Mouse (Mus musculus): ENCODE results near the gene Elavl4.

The Elavl4 gene

DNA sequence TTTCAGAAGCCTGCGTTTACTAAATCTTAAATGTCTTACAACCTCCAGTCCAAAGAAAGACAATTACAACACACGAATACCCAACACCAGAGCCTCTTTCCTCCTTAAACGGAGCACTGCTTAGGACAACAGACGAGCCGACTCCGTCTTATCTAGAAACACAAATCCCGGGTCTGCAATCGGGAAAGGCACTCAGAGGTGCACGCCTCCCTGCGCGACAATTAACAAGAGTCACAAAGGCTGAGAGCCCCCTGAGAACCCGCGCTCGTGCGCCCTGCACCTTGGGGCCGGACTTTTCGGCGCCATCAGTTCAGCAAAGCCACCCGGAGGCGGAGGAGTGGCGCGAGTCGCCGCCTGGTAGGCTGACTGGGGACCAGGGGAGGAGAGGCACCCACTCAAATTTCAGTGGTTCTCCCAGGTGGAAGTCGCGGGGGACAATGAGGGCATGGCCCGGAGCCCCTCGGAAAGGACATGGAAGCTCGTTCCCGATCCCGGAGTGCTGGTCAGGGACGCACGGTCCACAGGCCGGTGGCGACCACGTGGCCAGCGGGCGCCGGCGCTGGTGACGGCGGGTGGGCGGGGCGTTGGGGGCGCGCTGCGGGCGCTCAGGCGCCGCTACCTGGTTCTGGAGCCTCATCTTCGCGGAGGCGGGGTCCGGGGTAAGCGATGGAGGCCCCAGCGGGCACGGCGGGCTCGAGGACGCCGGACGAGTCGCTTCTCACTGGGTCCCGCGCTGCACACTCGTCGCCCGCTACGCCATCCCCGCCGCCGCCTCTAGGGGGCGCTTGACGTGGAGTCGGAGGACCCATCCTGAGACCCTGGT, at the start of gene Elavl4:
Gene Elavl4 (minus strand): TSS at position 732 of the 823 bp plus-strand sequence.
- DNase-seq (ENCODE audit: low spot score in 2 of 2), result peak; percentile 3 to 35

DNA sequence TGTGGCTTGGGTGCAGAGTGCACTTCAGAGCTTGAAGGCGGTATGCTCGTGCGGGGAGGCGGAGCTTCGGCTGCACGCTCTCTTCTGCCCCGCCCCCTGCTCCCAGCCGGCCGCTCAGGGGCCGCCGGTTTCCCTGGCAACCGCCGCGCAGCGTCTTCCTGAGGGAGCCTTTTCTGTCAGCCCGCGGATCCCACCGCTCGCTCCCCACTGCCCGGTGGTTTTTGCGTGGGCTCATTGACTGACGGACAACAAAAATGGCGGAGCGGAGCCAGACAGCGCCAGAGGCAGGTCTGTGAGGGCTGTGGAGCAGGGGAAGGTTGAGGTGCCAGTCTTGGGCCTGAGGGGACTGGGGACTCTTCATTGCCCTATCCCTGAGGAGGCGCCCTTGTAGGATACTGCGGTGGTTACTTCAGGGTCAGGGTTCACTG, 45.9 kb upstream of the Elavl4 start, which contains the start of gene Agbl4:
Gene Agbl4 (plus strand): TSS at position 44 of the 428 bp plus-strand sequence.
- peak in 1 of 2 experiments; percentile 23 for DNase-seq (ENCODE audit: low spot score in 2 of 2)

DNA sequence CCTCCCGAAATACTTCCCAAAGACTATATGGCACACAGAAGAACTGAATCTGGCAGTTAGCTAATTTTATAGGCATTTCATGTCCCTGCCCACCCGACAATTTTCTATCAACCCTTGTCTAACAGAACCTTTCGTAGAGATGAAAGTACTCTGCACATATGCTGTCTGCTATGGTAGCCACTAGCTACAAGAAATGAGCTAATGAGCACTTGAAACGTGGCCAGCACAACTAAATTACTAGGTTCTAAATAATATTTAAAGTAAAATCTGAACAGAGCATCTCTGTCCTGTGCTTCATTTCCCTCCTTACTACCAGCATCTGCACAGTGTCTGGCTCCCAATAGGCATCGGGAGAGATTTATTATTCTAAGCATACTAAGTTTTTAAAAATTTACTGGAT, 44.5 kb upstream of the Elavl4 start:
- DNase-seq (ENCODE audit: low spot score in 2 of 2), result no peak

DNA sequence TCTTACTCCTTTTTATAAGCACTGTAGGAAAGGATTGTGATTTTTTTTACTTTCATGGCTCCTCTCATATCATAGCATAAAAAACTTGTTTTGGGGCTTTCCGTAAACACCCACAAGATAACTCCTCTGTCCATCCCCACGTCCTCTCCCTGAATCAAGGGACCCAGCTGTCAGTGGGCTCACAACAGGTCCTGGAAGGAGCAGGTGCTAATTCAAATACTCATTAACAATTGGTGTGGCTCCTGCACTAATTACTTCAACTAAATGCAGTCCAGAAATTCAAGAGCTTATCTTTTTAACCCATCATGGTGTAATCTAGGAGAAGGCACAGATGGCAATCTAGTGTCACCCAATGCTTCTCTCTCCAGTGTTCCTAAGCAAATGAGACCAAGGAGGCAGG, 8.9 kb upstream of the Elavl4 start:
- DNase-seq (ENCODE audit: low spot score in 2 of 2), result no peak

DNA sequence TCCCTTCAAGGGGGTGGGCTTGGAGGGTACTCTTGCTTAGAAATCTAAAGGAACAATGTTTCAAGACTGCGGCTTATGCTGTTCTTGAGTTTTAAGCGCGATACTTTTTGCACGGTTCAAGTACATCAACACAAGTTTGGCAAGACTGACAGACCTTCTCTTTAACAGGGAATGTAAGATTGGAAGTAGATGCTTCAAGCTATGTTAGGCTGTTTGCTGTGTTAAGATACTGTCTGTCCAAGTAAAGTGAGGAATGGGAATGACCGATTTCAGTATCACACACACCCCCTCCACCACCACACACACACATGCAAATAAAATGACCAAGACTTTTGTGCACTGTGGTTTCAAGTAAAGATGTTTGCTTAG, 276 bp upstream of the Elavl4 start:
- DNase-seq (ENCODE audit: low spot score in 2 of 2), result no peak

DNA sequence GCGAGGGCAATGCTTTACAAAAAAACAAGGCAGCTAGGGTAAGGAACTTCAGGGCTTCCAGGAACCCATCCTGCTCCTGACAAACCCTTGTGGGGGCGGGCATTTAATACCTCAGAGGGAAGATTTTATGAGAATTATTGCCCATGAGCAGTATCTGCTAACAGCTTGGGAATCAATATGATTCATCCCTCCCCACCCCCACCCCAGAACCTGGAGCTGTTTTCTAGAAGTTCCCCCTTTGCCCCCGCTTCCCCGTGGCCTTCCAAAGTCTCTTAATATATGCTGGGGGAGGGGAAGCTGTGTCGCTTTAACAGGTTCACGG, 892 bp downstream of the Elavl4 start:
- DNase-seq (ENCODE audit: low spot score in 2 of 2), result no peak

DNA sequence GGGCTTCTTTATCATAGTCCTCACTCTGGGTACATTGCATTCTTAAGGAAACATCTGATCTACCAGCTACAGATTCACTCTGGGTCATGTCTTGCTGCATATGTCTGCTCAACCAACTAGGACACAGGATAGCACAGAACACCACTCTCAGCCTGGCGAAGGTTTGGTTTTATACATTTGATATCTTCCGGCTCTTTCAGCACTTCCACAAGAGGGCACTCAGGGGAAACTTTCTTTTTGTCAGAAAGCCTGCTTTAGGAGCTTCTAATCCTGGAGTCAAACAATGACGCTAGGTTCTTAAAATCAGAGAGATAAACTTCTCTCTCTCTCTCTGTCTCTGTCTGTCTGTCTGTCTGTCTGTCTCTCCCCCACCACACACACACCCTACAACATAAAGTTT, 27.8 kb downstream of the Elavl4 start:
- DNase-seq (ENCODE audit: low spot score in 2 of 2), result no peak

DNA sequence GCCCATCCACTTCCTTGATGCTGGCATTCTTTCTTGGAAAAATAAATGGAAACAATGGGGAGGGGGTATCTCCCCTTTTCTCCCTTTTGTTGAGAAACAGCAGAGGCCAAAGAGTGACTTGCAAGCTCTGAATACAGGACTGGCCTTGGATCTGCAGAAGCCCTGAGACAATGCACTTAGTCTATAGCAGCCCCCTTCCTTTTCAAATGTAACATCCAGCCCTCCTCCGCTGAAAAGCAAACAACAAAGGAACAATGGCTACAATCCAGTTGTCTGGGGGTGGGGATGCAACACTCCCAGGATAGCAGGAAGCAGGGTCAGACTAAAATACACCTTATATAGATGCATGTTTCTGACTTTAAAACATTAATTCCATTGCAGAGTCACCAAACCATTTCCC, 39.6 kb downstream of the Elavl4 start:
- no peak for DNase-seq (ENCODE audit: low spot score in 2 of 2)

DNA sequence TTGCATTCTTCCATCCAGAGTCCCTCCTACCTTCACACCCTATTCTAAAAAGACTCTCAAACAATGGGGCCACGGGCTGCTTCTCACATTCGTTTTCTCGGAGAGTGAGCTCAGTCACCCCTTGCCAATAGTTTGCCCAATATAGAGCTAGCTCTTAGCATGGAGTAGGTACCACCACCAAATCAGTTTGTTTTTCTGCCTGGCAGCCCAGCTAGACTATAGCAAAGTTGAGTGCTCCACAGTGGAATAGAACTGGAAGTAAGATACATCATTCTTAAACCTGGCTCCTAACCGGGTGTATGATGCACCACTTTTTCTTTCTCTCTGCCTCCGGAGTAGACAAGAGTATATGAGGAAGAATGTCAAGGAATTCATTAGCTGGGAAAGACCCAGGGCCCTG, 44.7 kb downstream of the Elavl4 start:
- no peak for DNase-seq (ENCODE audit: low spot score in 2 of 2)

DNA sequence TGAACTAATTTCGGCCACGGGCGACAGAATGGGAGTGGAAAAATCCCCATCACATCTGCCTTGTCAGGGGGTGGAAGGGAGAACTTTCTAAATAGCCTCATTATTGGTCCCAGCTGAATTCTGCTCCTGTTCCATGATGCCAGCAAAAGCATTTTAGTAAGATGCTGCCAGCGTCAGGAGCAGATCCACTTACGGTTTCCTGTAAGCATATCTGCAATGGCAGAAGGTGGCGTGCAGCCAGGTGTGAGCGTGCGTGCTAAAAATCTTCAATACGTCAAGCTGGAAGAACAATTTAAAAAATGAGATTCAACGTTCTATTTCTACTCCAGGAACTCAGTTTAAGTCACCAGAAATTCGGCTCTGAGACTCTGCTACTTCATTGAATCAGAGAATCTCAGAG, 45.1 kb downstream of the Elavl4 start:
- DNase-seq (ENCODE audit: low spot score in 2 of 2), result no peak

DNA sequence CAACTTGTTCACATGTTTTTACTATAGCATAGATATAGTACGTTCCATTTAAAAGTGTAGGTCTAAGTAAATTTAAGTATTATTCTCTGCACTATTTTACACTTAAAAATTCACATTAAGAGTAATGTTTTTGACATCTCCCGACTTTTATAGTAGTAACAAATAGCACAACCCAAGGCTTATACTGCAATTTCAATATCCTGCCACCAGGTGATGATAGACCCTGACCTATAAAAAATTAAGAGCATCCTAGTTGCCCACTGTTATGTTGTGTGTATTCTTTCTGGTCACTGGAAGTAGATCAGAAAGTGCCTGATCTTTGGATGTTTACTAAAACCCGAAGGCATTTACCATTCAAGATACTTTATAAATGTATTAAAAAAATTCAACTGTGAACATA, 55.9 kb downstream of the Elavl4 start:
- DNase-seq (ENCODE audit: low spot score in 2 of 2), result no peak

DNA sequence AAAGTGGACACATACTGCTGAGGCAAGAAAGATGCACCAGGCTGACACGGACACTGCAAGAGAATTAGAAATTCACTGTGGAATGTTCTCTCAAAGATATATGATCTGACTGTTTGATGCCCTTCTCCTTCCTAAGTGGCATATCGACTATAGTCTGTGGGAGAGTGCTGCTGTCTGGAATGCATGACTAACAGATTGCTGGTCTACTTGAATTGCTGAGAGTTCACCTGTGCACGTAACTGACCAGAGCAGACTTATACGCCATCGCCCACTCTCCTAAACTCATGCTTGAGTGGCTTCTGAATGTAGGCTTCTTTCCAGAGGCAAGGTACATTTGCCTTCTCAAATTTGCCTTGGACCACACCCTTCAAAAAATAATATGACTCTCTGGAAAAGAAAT, 58.5 kb downstream of the Elavl4 start:
- DNase-seq (ENCODE audit: low spot score in 2 of 2), result no peak

DNA sequence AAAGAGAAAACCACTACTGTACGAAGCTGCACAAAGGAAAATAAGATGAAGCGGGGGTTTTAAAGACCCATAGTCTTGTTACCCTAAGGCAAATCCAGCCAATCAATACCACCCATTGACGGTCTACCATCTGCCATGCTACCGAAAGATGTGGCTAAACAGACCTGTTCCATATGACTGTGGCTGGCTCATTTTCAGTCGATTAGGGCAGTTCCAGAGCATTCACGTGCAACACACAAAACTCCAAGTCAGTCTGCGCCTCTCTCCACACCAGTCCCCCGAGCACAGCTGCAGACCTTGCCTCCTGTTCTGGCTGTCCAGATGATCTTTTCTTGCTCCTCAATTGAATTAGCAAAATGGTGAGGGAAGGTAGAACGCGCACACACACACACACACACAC, 59.2 kb downstream of the Elavl4 start:
- no peak for DNase-seq (ENCODE audit: low spot score in 2 of 2)

DNA sequence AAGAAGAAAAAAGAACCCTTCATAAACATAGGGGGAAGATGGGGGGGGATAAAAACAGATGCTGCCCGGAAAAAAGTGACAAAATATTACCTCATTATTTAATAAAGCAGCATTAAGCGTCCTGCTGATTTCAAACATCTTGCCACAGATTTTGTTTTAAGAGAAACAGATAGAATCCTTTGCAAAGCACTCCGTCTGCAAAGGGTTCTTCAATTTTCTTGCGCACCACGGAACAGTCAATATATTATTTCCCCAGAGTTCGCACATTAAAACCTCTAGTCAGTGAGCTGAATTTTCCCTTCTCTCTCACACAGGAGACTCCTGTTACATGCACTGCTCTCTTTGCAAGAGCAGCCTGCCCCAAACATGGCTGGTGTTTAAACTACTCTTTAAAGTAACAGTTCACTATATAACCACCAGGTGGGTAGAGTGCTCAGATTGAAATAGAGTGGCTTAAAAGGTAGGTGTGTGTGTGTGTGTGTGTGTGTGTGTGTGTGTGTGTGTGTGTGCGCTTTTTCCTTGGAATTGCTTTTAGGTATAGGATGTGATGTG, 61.1 kb downstream of the Elavl4 start:
- DNase-seq (ENCODE audit: low spot score in 2 of 2), result no peak

DNA sequence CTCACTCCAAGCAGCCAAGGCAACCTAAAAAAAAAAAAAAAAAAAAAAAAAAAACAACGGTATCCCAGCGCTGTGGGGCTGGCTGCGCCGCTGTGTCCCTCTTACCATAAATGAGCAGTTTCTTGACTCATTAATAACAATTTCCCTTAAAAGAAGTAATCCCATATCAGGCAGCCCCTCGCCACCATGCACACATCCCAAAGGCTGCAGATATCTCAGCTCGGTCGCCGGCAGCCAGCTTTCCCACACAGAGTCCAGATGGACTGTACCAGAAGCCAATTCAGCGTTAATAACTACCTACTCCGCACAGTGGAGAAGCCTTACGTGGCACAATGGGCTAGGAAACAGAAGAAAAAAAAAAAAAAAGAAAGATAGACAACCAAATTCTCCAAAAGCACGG, 61.7 kb downstream of the Elavl4 start:
- no peak for DNase-seq (ENCODE audit: low spot score in 2 of 2)

DNA sequence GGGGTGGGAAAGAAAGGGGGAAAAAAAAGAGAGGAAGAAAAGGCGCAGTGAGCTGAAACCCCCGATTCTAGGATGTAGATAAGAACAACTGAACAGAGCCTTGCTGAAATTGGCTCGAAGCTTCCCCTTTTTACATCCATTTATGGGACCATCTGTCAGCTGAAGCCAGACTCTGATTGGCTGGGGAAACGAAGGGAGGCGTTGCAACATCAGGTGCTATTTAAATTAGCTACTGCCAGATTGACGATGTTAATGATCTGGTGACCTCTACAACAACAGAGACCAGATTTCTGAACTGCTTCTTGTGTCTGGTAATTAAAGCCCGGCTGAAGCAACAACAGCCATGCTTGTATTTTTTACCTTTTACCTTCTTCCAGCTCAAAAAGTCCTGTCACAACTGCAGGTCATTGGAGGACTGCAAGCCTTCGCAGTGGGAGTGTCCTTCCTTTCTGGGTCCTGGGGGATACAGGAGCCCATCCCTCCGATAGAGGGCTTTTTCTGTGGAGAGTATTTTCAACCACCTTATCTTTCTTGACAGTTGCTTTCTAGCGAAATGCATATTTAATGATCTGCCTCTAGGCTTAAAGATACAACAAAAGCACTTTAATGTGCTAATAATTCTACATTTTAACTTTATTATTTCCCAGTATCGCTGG, 64.2 kb downstream of the Elavl4 start:
- DNase-seq (ENCODE audit: low spot score in 2 of 2), result no peak

DNA sequence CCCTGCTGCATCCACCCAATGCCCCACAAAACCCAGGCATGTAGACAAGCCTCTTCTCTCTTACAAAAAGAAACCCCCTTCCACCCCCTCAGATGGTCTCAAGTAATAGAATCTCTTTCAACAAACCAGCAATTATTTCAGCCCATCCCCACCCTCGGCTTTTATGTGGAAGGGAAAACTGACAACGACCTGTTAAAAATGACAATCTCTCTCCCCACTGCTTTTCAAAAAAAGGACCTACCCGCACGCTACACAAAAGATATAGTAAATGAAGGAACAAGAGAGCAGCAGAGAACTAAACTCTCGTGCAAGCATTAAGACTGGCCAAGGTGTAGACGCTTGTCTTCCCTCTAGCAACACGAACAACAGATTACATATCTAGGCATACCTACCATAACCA, 64.9 kb downstream of the Elavl4 start:
- DNase-seq (ENCODE audit: low spot score in 2 of 2), result no peak

DNA sequence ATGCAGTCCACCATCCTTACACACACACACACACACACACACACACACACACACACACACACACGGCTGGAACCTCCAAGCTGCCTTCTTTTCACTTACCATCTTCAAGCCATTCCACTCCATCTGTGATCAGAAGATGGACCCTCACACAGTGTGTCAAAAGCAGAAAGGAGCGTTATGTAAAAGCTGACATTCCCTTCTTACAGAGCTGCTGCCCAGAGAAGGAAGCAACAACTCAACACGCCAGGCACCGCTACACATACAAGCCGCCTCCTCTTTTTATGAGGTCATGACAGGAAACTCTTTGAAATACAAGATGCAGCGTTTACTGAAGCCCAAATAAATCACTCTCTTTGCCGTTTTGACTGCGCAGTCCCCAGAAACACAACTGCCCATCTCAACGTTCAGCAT, 65.3 kb downstream of the Elavl4 start:
- no peak for DNase-seq (ENCODE audit: low spot score in 2 of 2)

DNA sequence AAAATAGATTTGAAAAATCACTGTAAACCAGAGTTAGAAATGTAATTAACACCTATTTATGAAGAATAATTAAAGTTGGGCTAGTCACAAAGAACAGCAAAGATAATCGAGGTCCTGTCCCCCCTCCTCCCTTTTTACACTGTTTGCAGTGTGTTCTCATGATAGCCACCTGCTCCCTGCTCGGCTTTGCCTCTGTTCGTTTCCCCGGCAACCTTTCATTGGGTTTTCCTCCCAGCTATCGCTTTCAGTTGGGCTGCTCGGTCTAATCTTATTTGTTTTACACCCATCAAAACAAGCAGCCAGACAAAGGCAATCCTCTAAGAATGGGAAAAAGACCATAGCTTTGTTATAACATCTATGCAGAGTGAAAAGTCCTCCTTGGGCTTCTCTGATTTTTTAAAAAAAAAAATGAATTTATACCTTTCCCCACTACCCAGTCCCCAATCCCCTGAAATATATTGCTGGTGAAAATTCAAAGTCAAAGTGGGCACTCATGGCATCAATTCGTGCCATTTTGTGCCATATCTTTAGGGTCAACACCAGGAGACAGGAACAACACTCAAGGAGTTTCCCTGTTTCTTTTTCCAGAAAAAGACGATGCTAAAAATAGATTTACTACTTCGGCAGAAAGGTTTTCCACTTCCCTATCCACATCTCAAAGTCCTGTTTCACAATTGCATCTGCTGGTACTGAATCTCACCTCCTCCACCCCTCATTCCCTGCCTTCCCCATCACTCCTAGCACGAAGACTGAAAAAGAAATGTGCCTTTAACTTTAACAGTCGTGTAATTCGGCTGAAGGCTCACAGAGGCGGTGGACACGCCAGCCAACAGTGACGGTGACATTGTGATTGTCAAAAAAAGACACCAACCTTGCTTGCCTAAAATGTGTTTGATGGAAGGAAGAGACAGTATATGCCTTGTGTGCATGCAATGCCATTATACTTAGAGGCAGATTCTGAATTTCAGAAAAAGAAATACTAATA, 66.1 kb downstream of the Elavl4 start:
- no peak for DNase-seq (ENCODE audit: low spot score in 2 of 2)

DNA sequence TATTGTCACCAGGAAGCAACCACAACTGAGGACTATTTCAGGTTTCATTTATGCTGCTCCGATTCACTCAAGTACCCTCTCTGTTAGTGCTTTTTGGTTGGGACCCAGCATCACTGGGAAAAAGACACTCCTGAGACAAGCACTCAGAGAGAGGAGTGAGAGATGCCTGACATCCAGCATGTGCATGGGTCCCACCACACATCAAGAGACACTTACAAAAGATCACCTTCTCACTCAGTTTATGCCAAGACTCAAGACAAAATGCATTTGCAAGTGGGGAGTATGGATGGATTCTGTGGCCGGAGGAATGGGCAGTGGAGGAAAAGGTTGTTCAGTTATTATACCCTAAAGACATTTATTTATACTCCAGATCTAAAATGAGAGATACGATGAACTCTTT, 67.3 kb downstream of the Elavl4 start:
- no peak for DNase-seq (ENCODE audit: low spot score in 2 of 2)

DNA sequence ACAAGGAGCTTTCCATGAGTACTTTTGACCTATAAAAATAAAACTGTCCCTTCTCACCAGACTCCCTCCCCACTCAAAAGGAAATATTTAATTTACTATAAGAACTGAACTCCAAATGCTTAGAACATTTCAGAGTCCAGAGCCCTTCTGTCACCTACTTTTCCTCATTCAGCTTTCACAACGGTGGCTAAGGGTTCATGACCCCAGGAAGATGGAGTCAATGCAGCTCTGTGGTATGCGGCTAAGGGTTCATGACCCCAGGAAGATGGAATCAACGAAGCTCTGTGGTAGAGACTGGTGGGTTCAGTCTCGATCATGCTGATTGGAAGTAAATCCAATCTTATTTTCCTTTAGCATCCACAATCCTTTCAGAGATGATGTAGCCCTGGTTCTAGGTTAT, 81.7 kb downstream of the Elavl4 start:
- no peak for DNase-seq (ENCODE audit: low spot score in 2 of 2)
